Mouse (Mus musculus): ENCODE measurements around the gene Nfkbid. TPM values are rescaled to one million over a fixed set of nuclear protein-coding genes. Genes with fewer than 3 reads are reported as not detected.

The Nfkbid gene
- 23.0 and 28.6 TPM in 2 replicates for total RNA-seq (2015)
- total RNA-seq (2017), result 13.3 and 17.2 TPM in 2 replicates

GRCm38 (mm10) chr7:30421175-30421889 is at the start of gene Nfkbid:
Gene Nfkbid, plus strand, starts transcription at chr7:30421732.
- peak; percentile 25 for ATAC-seq (ENCODE audit: poor library complexity, severe bottlenecking)

GRCm38 (mm10) chr7:30373501-30373962 is 48.0 kb upstream of the Nfkbid start:
- peak; percentile 100 for ATAC-seq (ENCODE audit: poor library complexity, severe bottlenecking)

- no peak for ATAC-seq (ENCODE audit: poor library complexity, severe bottlenecking)
Observed at GRCm38 (mm10) chr7:30380061-30380460, 41.5 kb upstream of the Nfkbid start.

- ATAC-seq (ENCODE audit: poor library complexity, severe bottlenecking), result no peak
Observed at GRCm38 (mm10) chr7:30384106-30384505, 37.4 kb upstream of the Nfkbid start.

- no peak for ATAC-seq (ENCODE audit: poor library complexity, severe bottlenecking)
Observed at GRCm38 (mm10) chr7:30392746-30393520, 28.6 kb upstream of the Nfkbid start.

- no peak for ATAC-seq (ENCODE audit: poor library complexity, severe bottlenecking)
Observed at GRCm38 (mm10) chr7:30393631-30394030, 27.9 kb upstream of the Nfkbid start.

- peak; percentile 94 for ATAC-seq (ENCODE audit: poor library complexity, severe bottlenecking)
Observed at GRCm38 (mm10) chr7:30394379-30394778, 27.2 kb upstream of the Nfkbid start.

- ATAC-seq (ENCODE audit: poor library complexity, severe bottlenecking), result 0 out of 2 replicates have a peak, but pooled peaks have one; percentile 37
Observed at GRCm38 (mm10) chr7:30394871-30395270, 26.7 kb upstream of the Nfkbid start.

GRCm38 (mm10) chr7:30399671-30400070 is 21.9 kb upstream of the Nfkbid start:
- ATAC-seq (ENCODE audit: poor library complexity, severe bottlenecking), result no peak

GRCm38 (mm10) chr7:30402343-30402742 is 19.2 kb upstream of the Nfkbid start:
- no peak for ATAC-seq (ENCODE audit: poor library complexity, severe bottlenecking)

GRCm38 (mm10) chr7:30408639-30409038 is 12.9 kb upstream of the Nfkbid start:
- no peak for ATAC-seq (ENCODE audit: poor library complexity, severe bottlenecking)

GRCm38 (mm10) chr7:30409789-30410188 is 11.7 kb upstream of the Nfkbid start:
- ATAC-seq (ENCODE audit: poor library complexity, severe bottlenecking), result no peak

GRCm38 (mm10) chr7:30411023-30411422 is 10.5 kb upstream of the Nfkbid start:
- peak; percentile 31 for ATAC-seq (ENCODE audit: poor library complexity, severe bottlenecking)

GRCm38 (mm10) chr7:30412735-30413147 is 8.8 kb upstream of the Nfkbid start:
- peak; percentile 66 for ATAC-seq (ENCODE audit: poor library complexity, severe bottlenecking)

GRCm38 (mm10) chr7:30413596-30413995 is 7.9 kb upstream of the Nfkbid start, which contains the start of gene Tyrobp:
Gene Tyrobp, plus strand, starts transcription at chr7:30413760.
- peak; percentile 72 for ATAC-seq (ENCODE audit: poor library complexity, severe bottlenecking)

- 0 out of 2 replicates have a peak, but pooled peaks have one; percentile 5 for ATAC-seq (ENCODE audit: poor library complexity, severe bottlenecking)
Observed at GRCm38 (mm10) chr7:30417856-30418255, 3.7 kb upstream of the Nfkbid start.

GRCm38 (mm10) chr7:30419561-30420499 is 1.7 kb upstream of the Nfkbid start, which contains the start of gene Hcst:
Gene Hcst, minus strand, starts transcription at chr7:30419854.
- peak; percentile 57 for ATAC-seq (ENCODE audit: poor library complexity, severe bottlenecking)

- ATAC-seq (ENCODE audit: poor library complexity, severe bottlenecking), result no peak
Observed at GRCm38 (mm10) chr7:30420673-30421072, 859 bp upstream of the Nfkbid start.

- peak; percentile 55 for ATAC-seq (ENCODE audit: poor library complexity, severe bottlenecking)
Observed at GRCm38 (mm10) chr7:30421890-30422435, 431 bp downstream of the Nfkbid start.

- ATAC-seq (ENCODE audit: poor library complexity, severe bottlenecking), result no peak
Observed at GRCm38 (mm10) chr7:30422560-30422959, 1.0 kb downstream of the Nfkbid start.

Measured in megakaryocyte, adult 5-6 weeks (primary cell).